Mouse (Mus musculus): ENCODE measurements around the gene Gramd1a. TPM values are rescaled to one million over a fixed set of nuclear protein-coding genes. Genes with fewer than 3 reads are reported as not detected.

Gramd1a gene
- polyA plus RNA-seq, 1 experiment from 2014 or later, result 57.9 TPM

DNA sequence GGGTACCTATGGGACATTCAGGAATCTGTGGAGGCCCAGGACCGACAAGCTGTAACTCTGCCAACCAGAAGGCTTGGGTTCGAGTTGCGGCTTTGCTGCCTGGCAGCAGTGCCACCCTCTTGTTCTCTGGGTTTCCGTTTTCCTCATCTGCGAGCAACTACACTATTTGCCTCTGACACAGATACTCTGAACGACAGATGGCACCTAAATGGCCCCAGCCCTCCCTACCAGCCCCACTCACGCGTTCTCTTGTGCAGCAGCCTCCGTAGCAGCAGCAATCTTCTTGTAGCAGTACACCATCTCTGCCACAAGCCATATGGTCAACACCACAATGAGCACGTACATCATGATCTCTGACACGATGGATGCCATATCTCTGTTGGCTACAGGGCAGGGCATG lies 38.2 kb downstream of the Gramd1a start:
- peaks cover 11% of the 10 kb centered on the region for H3K4me1 ChIP-seq (ENCODE audit: control insufficient read depth, insufficient read depth, low read length)
- no peak overlapping the region for H3K4me2 ChIP-seq (ENCODE audit: low read depth, low read length)
- H3K27me3 ChIP-seq (ENCODE audit: control insufficient read depth, insufficient read depth, low read length), result no peaks in the 10 kb centered on the region
- no peak overlapping the region for H3K27ac ChIP-seq (ENCODE audit: low read length)
- no peak overlapping the region for H3K4me3 ChIP-seq (replicated peaks; ENCODE audit: low read length)
- no peak for ATAC-seq (ENCODE audit: insufficient read depth, low FRiP score)
- no peaks in the 10 kb centered on the region for H3K9me3 ChIP-seq (replicated peaks; ENCODE audit: control insufficient read depth, low read length)
- H3K36me3 ChIP-seq (ENCODE audit: control insufficient read depth, insufficient read depth, low read length), result no peaks in the 10 kb centered on the region
- no peak overlapping the region for H3K9ac ChIP-seq (ENCODE audit: low read length)
- 87% methylated on average over 11 of the region's 11 CpGs for WGBS

DNA sequence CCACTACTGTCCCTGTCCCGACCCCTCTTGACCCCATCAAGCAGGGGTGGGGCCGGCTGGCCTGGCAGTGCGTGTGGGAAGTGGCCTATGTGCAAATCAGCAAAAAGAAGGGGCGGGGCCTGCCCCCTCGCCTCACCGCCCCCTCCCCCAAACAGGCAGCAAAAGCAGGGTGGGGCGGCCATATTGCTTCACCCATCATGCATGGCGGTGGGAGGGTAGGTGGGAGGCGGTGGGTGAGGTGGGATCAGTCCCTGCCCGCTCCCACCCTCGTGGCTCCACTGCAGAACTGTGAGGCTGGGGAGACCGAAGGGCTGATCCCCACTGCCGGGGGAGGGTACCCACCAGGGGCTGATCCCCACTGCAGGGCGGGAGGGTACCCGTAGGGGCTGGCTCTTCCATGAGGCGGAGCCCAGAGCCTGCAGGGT lies 39.0 kb downstream of the Gramd1a start:
- Histone ChIP-seq H3K4me2 (ENCODE audit: low read depth, low read length) (no peak overlapping the region), H3K9ac (ENCODE audit: low read length) (no peak overlapping the region), H3K36me3 (ENCODE audit: control insufficient read depth, insufficient read depth, low read length) (no peaks in the 10 kb centered on the region), H3K4me1 (ENCODE audit: control insufficient read depth, insufficient read depth, low read length) (peaks cover 15% of the 10 kb centered on the region), H3K27me3 (ENCODE audit: control insufficient read depth, insufficient read depth, low read length) (no peaks in the 10 kb centered on the region), H3K4me3 (replicated peaks; ENCODE audit: low read length) (no peak overlapping the region), H3K27ac (ENCODE audit: low read length) (no peak overlapping the region), H3K9me3 (replicated peaks; ENCODE audit: control insufficient read depth, low read length) (no peaks in the 10 kb centered on the region)
- no peak for ATAC-seq (ENCODE audit: insufficient read depth, low FRiP score)
- WGBS, result 44% methylated on average over 15 of the region's 16 CpGs

DNA sequence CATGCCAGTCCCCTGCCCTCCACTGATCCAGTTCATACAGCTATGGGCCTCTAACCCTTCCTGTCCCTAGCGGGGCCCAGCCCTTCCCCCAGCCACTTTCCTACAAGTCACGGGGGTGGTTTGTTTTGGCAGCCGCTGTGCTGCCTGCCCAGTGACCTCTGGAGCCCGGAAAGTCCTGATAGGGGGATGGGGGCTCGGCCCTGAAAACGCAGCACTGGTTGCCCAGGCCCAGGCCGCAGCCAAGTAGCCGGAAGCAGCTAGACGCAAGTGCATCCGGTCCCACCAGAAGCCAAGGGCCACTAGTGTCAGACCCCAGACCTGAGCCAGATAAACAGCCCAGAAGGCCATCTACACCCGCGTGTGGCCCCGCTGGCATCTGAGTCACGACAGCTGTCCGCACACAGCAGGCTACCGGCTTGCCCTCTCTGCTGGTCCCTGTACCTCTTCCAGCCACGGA lies 40.1 kb downstream of the Gramd1a start:
- Histone ChIP-seq H3K4me1 (ENCODE audit: control insufficient read depth, insufficient read depth, low read length) (peaks cover 15% of the 10 kb centered on the region), H3K27ac (ENCODE audit: low read length) (peak overlapping the region; percentile 66), H3K4me3 (replicated peaks; ENCODE audit: low read length) (no peak overlapping the region), H3K4me2 (ENCODE audit: low read depth, low read length) (peak overlapping the region; percentile 56), H3K27me3 (ENCODE audit: control insufficient read depth, insufficient read depth, low read length) (no peaks in the 10 kb centered on the region), H3K36me3 (ENCODE audit: control insufficient read depth, insufficient read depth, low read length) (no peaks in the 10 kb centered on the region), H3K9me3 (replicated peaks; ENCODE audit: control insufficient read depth, low read length) (no peaks in the 10 kb centered on the region), H3K9ac (ENCODE audit: low read length) (peak overlapping the region; percentile 66)
- ATAC-seq (ENCODE audit: insufficient read depth, low FRiP score), result peak; percentile 70
- 20% methylated on average over 17 of the region's 17 CpGs for WGBS

DNA sequence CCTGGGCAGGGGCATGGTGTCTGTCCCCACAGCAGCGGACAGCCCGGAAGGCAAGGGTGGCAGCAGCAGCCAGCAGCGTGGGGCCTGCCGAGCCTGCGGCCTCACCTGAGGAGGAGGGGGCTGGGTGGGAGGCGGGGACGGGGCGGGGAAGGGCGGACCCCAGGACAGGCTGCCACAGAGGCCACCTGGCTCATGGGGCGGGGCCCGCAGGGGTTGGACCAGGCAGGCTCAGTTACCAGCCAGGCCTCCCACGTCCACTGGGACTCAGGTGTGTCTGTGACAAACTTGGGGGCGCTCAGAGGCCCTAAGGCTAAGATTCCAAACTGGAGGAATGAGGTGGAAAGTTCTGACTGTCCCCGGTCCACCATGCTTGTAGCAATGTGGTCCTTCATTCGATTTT lies 40.5 kb downstream of the Gramd1a start, which contains the start of gene Hpn:
Gene Hpn (minus strand): TSS at position 109 of the 400 bp plus-strand sequence.
- peak within 1 kb of the TSS; percentile 76 for H3K27ac ChIP-seq (ENCODE audit: low read length)
- 27% methylated on average over 15 of the region's 15 CpGs for WGBS
- no peaks in the 10 kb centered on the region for H3K36me3 ChIP-seq (ENCODE audit: control insufficient read depth, insufficient read depth, low read length)
- peak within 1 kb of the TSS; percentile 66 for H3K9ac ChIP-seq (ENCODE audit: low read length)
- H3K4me3 ChIP-seq (replicated peaks; ENCODE audit: low read length), result peak within 1 kb of the TSS; percentile 37
- H3K27me3 ChIP-seq (ENCODE audit: control insufficient read depth, insufficient read depth, low read length), result no peaks in the 10 kb centered on the region
- peak; percentile 88 for ATAC-seq (ENCODE audit: insufficient read depth, low FRiP score)
- no peaks in the 10 kb centered on the region for H3K9me3 ChIP-seq (replicated peaks; ENCODE audit: control insufficient read depth, low read length)
- peaks cover 15% of the 10 kb centered on the region for H3K4me1 ChIP-seq (ENCODE audit: control insufficient read depth, insufficient read depth, low read length)
- H3K4me2 ChIP-seq (ENCODE audit: low read depth, low read length), result peak within 1 kb of the TSS; percentile 56

- Histone ChIP-seq H3K9ac (ENCODE audit: low read length) (peak overlapping the region; percentile 66), H3K4me1 (ENCODE audit: control insufficient read depth, insufficient read depth, low read length) (peaks cover 15% of the 10 kb centered on the region), H3K4me3 (replicated peaks; ENCODE audit: low read length) (peak overlapping the region; percentile 37), H3K27ac (ENCODE audit: low read length) (peak overlapping the region; percentile 76), H3K27me3 (ENCODE audit: control insufficient read depth, insufficient read depth, low read length) (no peaks in the 10 kb centered on the region), H3K4me2 (ENCODE audit: low read depth, low read length) (peak overlapping the region; percentile 56), H3K36me3 (ENCODE audit: control insufficient read depth, insufficient read depth, low read length) (no peaks in the 10 kb centered on the region), H3K9me3 (replicated peaks; ENCODE audit: control insufficient read depth, low read length) (no peaks in the 10 kb centered on the region)
- WGBS, result 42% methylated on average over 10 of the region's 10 CpGs
- 0 out of 2 replicates have a peak, but pooled peaks have one; percentile 4 for ATAC-seq (ENCODE audit: insufficient read depth, low FRiP score)
Measured at GRCm38 (mm10) chr7:31114646-31115045, 41.0 kb downstream of the Gramd1a start.

DNA sequence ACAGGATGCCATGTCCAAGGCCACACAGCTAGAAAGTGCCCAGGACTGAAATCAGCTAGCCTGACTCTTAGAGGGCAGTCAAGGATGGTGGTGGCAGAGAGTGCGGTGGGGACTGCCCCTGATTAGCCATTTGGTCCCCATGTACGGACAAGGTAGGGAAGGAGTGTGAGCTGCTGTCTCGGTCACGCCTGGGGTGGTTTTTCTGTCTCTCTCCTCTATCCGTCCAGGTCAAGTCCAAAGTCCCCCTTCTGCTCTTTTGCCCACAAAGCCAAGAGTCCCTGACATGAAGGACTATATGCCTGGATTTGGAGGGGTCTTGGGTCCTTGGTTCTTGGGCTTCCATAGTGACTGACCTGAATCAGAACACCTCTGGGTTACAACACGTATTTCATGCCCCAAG lies 41.9 kb downstream of the Gramd1a start:
- Histone ChIP-seq H3K4me1 (ENCODE audit: control insufficient read depth, insufficient read depth, low read length) (peaks cover 15% of the 10 kb centered on the region), H3K4me2 (ENCODE audit: low read depth, low read length) (peak overlapping the region; percentile 56; the same call in 1 of the 2 replicates), H3K4me3 (replicated peaks; ENCODE audit: low read length) (no peak overlapping the region), H3K9ac (ENCODE audit: low read length) (no peak overlapping the region), H3K9me3 (replicated peaks; ENCODE audit: control insufficient read depth, low read length) (no peaks in the 10 kb centered on the region), H3K27ac (ENCODE audit: low read length) (no peak overlapping the region), H3K36me3 (ENCODE audit: control insufficient read depth, insufficient read depth, low read length) (no peaks in the 10 kb centered on the region), H3K27me3 (ENCODE audit: control insufficient read depth, insufficient read depth, low read length) (no peaks in the 10 kb centered on the region)
- WGBS, result 72% methylated on average over 6 of the region's 6 CpGs
- no peak for ATAC-seq (ENCODE audit: insufficient read depth, low FRiP score)

- ATAC-seq (ENCODE audit: insufficient read depth, low FRiP score), result no peak
- Histone ChIP-seq H3K36me3 (ENCODE audit: control insufficient read depth, insufficient read depth, low read length) (no peaks in the 10 kb centered on the region), H3K27me3 (ENCODE audit: control insufficient read depth, insufficient read depth, low read length) (no peaks in the 10 kb centered on the region), H3K4me2 (ENCODE audit: low read depth, low read length) (no peak overlapping the region), H3K4me3 (replicated peaks; ENCODE audit: low read length) (no peak overlapping the region), H3K4me1 (ENCODE audit: control insufficient read depth, insufficient read depth, low read length) (peaks cover 15% of the 10 kb centered on the region), H3K9me3 (replicated peaks; ENCODE audit: control insufficient read depth, low read length) (no peaks in the 10 kb centered on the region), H3K27ac (ENCODE audit: low read length) (no peak overlapping the region), H3K9ac (ENCODE audit: low read length) (peak overlapping the region; percentile 11; the same call in 1 of the 2 replicates)
- 46% methylated on average over 4 of the region's 4 CpGs for WGBS
Measured at GRCm38 (mm10) chr7:31112036-31112435, 43.7 kb downstream of the Gramd1a start.

- H3K9me3 ChIP-seq (replicated peaks; ENCODE audit: control insufficient read depth, low read length), result no peaks in the 10 kb centered on the region
- no peaks in the 10 kb centered on the region for H3K36me3 ChIP-seq (ENCODE audit: control insufficient read depth, insufficient read depth, low read length)
- H3K9ac ChIP-seq (ENCODE audit: low read length), result no peak overlapping the region
- ATAC-seq (ENCODE audit: insufficient read depth, low FRiP score), result no peak
- 78% methylated on average over 15 of the region's 15 CpGs for WGBS
- no peak overlapping the region for H3K4me3 ChIP-seq (replicated peaks; ENCODE audit: low read length)
- no peak overlapping the region for H3K4me2 ChIP-seq (ENCODE audit: low read depth, low read length)
- H3K27ac ChIP-seq (ENCODE audit: low read length), result no peak overlapping the region
- no peaks in the 10 kb centered on the region for H3K27me3 ChIP-seq (ENCODE audit: control insufficient read depth, insufficient read depth, low read length)
- peaks cover 15% of the 10 kb centered on the region for H3K4me1 ChIP-seq (ENCODE audit: control insufficient read depth, insufficient read depth, low read length)
Measured at GRCm38 (mm10) chr7:31110861-31111385, 44.8 kb downstream of the Gramd1a start.

- no peak for ATAC-seq (ENCODE audit: insufficient read depth, low FRiP score)
- H3K4me2 ChIP-seq (ENCODE audit: low read depth, low read length), result no peak overlapping the region
- H3K4me1 ChIP-seq (ENCODE audit: control insufficient read depth, insufficient read depth, low read length), result 0 out of 2 replicates have a peak, but pooled peaks cover 6% of the 10 kb centered on the region
- H3K36me3 ChIP-seq (ENCODE audit: control insufficient read depth, insufficient read depth, low read length), result no peaks in the 10 kb centered on the region
- no peak overlapping the region for H3K4me3 ChIP-seq (replicated peaks; ENCODE audit: low read length)
- no peak overlapping the region for H3K27ac ChIP-seq (ENCODE audit: low read length)
- no peaks in the 10 kb centered on the region for H3K27me3 ChIP-seq (ENCODE audit: control insufficient read depth, insufficient read depth, low read length)
- no peaks in the 10 kb centered on the region for H3K9me3 ChIP-seq (replicated peaks; ENCODE audit: control insufficient read depth, low read length)
- no peak overlapping the region for H3K9ac ChIP-seq (ENCODE audit: low read length)
- WGBS, result 77% methylated on average over 5 of the region's 5 CpGs
Measured at GRCm38 (mm10) chr7:31109796-31110195, 45.9 kb downstream of the Gramd1a start.

All from stomach, embryonic 16.5 days (tissue).